Mouse (Mus musculus) liver, postnatal 0 days (tissue): Measurements from ENCODE around the gene Zcrb1. TPM values are rescaled to one million over a fixed set of nuclear protein-coding genes. Genes with fewer than 3 reads are reported as not detected.

Source experiments
- ATAC-seq: fragments of 200-750 bp; cut with Nextera tagmentation; 2 replicates; pipeline ENCODE4 v1.8.0; 2017; ENCODE audit warnings: mild to moderate bottlenecking, moderate library complexity
- DNase-seq: peaks from one replicate; pipeline ENCODE4 v3.0.0-alpha.2; 2016
- H3K27ac ChIP-seq: fragments of 300-500 bp; sonication (generic); 2 replicates; pipeline ENCODE4 v1.5.1; 2014; ENCODE audit warnings: antibody characterized with exemption, moderate library complexity, mild to moderate bottlenecking, low read depth
- H3K27me3 ChIP-seq: fragments of 300-500 bp; sonication (generic); 2 replicates; pipeline ENCODE4 v1.6.1; 2014; ENCODE audit warnings: low read length, control low read depth, mixed read lengths; ENCODE audit not compliant: insufficient read depth
- H3K36me3 ChIP-seq: fragments of 300-500 bp; sonication (generic); replicated peaks from 2 replicates; pipeline ENCODE4 v1.6.1; 2014; ENCODE audit warnings: mild to moderate bottlenecking, control low read depth, low read length, moderate library complexity, mixed read lengths; ENCODE audit not compliant: insufficient read depth
- H3K4me1 ChIP-seq: fragments of 300-500 bp; sonication (generic); 2 replicates; pipeline ENCODE4 v1.6.1; 2014; ENCODE audit warnings: antibody characterized with exemption, mild to moderate bottlenecking, control low read depth; ENCODE audit not compliant: insufficient read depth
- H3K4me2 ChIP-seq: fragments of 300-500 bp; sonication (generic); 2 replicates; pipeline ENCODE4 v1.6.1; 2014; ENCODE audit warnings: low read depth, mild to moderate bottlenecking, low read length, moderate library complexity, mixed read lengths
- H3K4me3 ChIP-seq: fragments of 300-500 bp; sonication (generic); 2 replicates; pipeline ENCODE4 v1.5.1; 2014; ENCODE audit warnings: low read depth, low read length
- H3K9ac ChIP-seq: fragments of 300-500 bp; sonication (generic); replicated peaks from 2 replicates; pipeline ENCODE4 v1.6.1; 2014; ENCODE audit warnings: mild to moderate bottlenecking, moderate library complexity
- H3K9me3 ChIP-seq: fragments of 300-500 bp; sonication (generic); 2 replicates; pipeline ENCODE4 v1.6.1; 2016; ENCODE audit warnings: mild to moderate bottlenecking, control low read depth, low read length, mixed read lengths
- CTCF ChIP-seq: sonication (generic); IDR thresholded peaks from 2 replicates; pipeline ENCODE4 v1.5.1; 2016; ENCODE audit warnings: antibody characterized with exemption, low read depth
- EP300 ChIP-seq: IDR thresholded peaks from 2 replicates; pipeline ENCODE4 v1.6.1; 2016; ENCODE audit warnings: antibody characterized with exemption, low read depth, mild to moderate bottlenecking
- WGBS: fragments of 180-500 bp; shearing (Covaris S2); extraction: QIAGEN DNeasy Blood & Tissue Kit; methylation state at CpG from one replicate; pipeline ENCODE4 v1.1.7; 2014; ENCODE audit not compliant: insufficient replicate concordance; 5-methylcytosine and 5-hydroxymethylcytosine counted together
- polyA plus RNA-seq: library from polyadenylated mRNA; unstranded; fragments of >200 nt; fragmentation: Nextera tagmentation; extraction: Ambion mirVana; gene quantifications from 2 replicates; pipeline ENCODE4 v1.2.1, GENCODE M21; 2015

The Zcrb1 gene
- polyA plus RNA-seq, 1 experiment from 2014 or later: 55.1 TPM

DNA sequence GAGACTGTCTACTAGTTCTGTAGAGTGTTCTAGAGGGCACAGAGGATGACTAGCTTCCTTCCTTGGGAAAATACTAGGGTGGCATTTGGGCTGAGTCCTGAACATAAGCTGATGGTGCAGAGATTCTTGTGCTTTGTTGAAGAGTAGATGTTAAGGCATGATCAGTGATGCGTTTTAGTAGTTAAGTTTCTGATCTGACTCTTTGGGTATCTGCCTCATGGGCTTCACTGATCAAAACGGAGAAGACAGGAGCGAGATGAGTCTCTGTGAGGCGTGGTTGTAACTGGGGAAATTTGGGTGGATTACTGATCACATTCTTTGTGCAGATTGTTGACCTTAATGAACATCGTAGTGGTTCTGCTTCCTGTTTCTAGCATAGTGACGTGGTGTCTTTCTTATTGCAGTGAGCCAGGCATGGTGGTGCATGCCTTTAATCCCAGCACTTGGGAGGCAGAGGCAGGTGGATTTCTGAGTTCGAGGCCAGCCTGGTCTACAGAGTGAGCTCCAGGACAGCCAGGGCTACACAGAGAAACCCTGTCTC lies 7.4 kb upstream of the Zcrb1 start:
- no peak for TF ChIP-seq CTCF
- TF ChIP-seq EP300: no peak
- ATAC-seq: no peak
- Histone ChIP-seq H3K27me3 (no peaks in the 10 kb centered on the region), H3K4me1 (no peaks in the 10 kb centered on the region), H3K9ac (no peak overlapping the region), H3K9me3 (no peaks in the 10 kb centered on the region), H3K27ac (no peak overlapping the region), H3K36me3 (peaks cover 3% of the 10 kb centered on the region; the same call in 1 of the 2 replicates), H3K4me2 (no peak overlapping the region), H3K4me3 (no peak overlapping the region)
- DNase-seq: no peak
- WGBS: 72% methylated on average over 7 of the region's 7 CpGs

DNA sequence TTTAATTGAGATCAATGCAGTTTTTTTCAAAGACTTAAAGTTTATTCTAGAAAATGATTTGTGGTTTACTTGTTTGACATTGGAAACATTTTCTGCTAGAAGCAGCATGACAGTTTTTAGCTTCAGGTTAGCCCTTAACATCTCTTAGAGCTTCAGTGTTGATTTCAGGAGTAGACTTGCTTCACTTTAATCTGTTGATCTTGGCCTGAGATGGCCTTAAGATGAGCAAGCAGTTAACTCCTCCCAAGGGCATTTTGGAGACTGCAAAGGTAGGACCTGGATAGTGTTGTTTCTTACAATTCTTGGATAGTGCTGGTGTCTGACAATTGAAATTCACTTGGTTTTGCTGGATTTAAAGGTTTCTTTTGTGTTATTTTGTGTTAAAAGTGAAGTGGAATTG lies 6.7 kb upstream of the Zcrb1 start:
- DNase-seq: no peak
- H3K4me2 ChIP-seq: no peak overlapping the region
- H3K27ac ChIP-seq: no peak overlapping the region
- TF ChIP-seq EP300: no peak
- TF ChIP-seq CTCF: no peak
- H3K4me1 ChIP-seq: no peaks in the 10 kb centered on the region; the same call in 1 of the 2 replicates
- H3K27me3 ChIP-seq: no peaks in the 10 kb centered on the region
- H3K9me3 ChIP-seq: no peaks in the 10 kb centered on the region
- H3K36me3 ChIP-seq: peaks cover 3% of the 10 kb centered on the region; the same call in 1 of the 2 replicates
- H3K4me3 ChIP-seq: no peak overlapping the region
- H3K9ac ChIP-seq: no peak overlapping the region
- ATAC-seq: no peak

DNA sequence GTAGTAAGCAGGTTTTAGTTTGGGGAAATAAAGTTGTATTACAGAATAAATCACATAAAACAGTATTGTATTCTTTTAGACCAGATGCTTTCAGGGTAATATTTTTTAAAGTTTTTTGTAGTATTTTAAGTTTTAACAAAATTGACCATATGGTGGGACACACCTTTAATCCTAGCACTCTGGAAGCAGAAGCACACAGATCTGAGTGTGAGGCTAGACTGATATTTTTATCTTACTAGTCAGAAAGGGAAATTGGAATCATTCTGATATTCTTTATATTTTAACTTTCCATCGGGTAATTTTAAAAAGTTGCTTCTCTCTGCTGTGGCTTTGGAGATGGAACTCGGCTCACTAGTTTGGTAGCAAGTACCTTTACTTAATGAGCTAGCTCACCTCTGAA lies 4.6 kb upstream of the Zcrb1 start:
- no peak overlapping the region for H3K4me3 ChIP-seq
- H3K27me3 ChIP-seq: no peaks in the 10 kb centered on the region
- 77% methylated on average over 2 of the region's 2 CpGs for WGBS
- H3K9me3 ChIP-seq: no peaks in the 10 kb centered on the region
- no peak for ATAC-seq
- H3K4me1 ChIP-seq: peaks cover 9% of the 10 kb centered on the region
- no peak overlapping the region for H3K4me2 ChIP-seq
- H3K27ac ChIP-seq: no peak overlapping the region
- H3K36me3 ChIP-seq: peaks cover 3% of the 10 kb centered on the region; the same call in 1 of the 2 replicates
- no peak for DNase-seq
- no peak overlapping the region for H3K9ac ChIP-seq
- TF ChIP-seq EP300 (no peak), CTCF (no peak)

DNA sequence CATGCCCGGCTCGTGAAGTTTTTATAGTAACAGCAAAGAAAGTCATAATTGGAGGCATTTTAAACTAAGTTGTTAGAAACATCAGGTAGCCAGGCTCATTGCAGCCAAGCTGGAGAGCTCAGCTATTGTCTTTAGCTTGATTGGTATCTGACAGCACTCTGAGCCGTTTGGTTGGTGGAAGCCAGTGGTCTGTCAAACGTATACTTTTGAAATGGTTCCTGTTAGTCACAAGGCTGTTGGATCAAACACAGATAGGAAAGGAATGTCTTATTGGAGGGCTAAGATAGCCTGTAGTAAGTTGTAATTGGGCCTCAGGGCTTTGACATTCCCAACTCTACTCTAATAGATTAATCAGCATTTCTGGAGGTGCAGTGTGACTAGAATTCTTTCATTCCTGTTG lies 3.3 kb upstream of the Zcrb1 start:
- ATAC-seq (no peak), DNase-seq (no peak)
- no peaks in the 10 kb centered on the region for H3K27me3 ChIP-seq
- no peak overlapping the region for H3K9ac ChIP-seq
- no peak for TF ChIP-seq CTCF
- no peak for TF ChIP-seq EP300
- H3K4me1 ChIP-seq: peaks cover 13% of the 10 kb centered on the region
- H3K4me3 ChIP-seq: no peak overlapping the region
- H3K9me3 ChIP-seq: no peaks in the 10 kb centered on the region
- 67% methylated on average over 4 of the region's 4 CpGs for WGBS
- H3K4me2 ChIP-seq: no peak overlapping the region
- peaks cover 2% of the 10 kb centered on the region; the same call in 1 of the 2 replicates for H3K36me3 ChIP-seq
- no peak overlapping the region for H3K27ac ChIP-seq

DNA sequence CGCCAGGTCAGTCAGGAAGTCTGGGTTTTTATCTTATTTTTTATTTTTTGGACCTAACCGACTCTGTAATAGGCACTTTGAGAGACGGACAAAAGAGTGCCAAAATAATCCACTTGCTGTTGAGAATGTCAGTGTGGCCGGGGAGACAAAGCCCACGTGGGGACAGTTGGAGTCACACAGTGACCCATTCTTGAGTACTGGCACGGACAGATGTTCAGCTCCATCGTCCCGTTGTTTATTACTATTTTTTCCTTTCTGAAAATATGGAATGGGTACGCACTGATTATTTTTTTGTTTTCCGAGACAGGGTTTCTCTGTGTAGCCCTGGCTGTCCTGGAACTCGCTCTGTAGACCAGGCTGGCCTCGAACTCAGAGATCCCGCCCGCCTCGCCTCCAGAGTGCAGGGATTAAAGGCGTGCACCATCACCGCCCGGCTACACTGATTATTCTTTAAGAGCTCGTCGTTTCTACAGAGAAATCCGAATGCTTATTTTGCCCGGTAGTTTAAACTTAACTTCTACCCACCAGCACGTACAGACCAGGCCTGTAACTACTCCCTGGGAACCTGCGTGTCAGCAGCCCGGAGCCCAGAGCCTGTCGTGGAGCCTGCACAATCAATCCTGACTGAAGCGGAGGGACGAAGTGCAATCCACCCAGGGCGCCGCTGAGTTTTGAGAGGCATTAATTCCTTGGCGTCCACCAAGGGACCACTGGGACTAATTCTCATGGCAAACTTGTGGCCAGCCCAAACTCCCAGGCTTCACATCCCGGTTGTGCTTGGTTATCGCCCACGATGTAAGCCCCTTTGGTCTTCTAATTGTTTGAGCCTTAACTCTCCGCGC lies 786 bp upstream of the Zcrb1 start:
- Histone ChIP-seq H3K4me3 (peak overlapping the region; percentile 89), H3K27ac (peak overlapping the region; percentile 93), H3K4me2 (peak overlapping the region; percentile 85), H3K9me3 (no peaks in the 10 kb centered on the region), H3K9ac (peak overlapping the region; percentile 87), H3K36me3 (peaks cover 11% of the 10 kb centered on the region; the same call in 1 of the 2 replicates), H3K4me1 (peaks cover 13% of the 10 kb centered on the region), H3K27me3 (no peaks in the 10 kb centered on the region)
- WGBS: 7% methylated on average over 36 of the region's 36 CpGs
- ATAC-seq: peak; percentile 32
- DNase-seq: peak; percentile 32
- TF ChIP-seq CTCF (no peak), EP300 (no peak)

DNA sequence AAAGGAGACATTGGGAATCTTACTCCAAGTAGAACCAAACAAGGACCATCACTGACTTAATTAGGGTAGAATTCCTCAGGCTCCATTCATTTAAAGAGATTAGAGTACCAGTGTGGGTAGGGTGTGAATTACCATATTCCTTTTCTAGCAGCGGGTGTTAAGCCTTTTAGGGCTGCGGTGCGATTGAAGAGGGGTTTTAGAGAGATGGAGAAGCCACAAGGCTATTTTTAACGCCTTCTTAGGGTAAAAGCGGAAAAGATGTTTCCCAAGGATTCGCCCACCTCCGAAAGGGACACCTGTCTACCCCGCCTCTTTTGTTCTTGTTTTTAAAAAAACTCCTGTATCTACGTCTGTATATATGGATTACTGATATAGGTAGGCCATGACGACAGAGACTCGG lies 865 bp downstream of the Zcrb1 start:
- H3K36me3 ChIP-seq: peaks cover 16% of the 10 kb centered on the region
- DNase-seq (no peak), ATAC-seq (no peak)
- no peaks in the 10 kb centered on the region for H3K27me3 ChIP-seq
- peak overlapping the region; percentile 85 for H3K4me2 ChIP-seq
- TF ChIP-seq CTCF: no peak
- TF ChIP-seq EP300: no peak
- peak overlapping the region; percentile 89 for H3K4me3 ChIP-seq
- peaks cover 13% of the 10 kb centered on the region for H3K4me1 ChIP-seq
- H3K27ac ChIP-seq: no peak overlapping the region
- H3K9me3 ChIP-seq: no peaks in the 10 kb centered on the region
- WGBS: 4% methylated on average over 11 of the region's 11 CpGs
- H3K9ac ChIP-seq: peak overlapping the region; percentile 87
